Comparison of ENCODE assay signal across 9 mouse cellular contexts in genomic region chr11:22002783-22003340, GRCm38 (mm10). TPM values are rescaled to one million over a fixed set of nuclear protein-coding genes. Genes with fewer than 3 reads are reported as not detected.
DNase-seq lines count a peak whose midpoint lies in the region; ATAC-seq and TF ChIP-seq lines count a peak whose summit lies in the region.
"Had no signal": no experiment of that assay in that cellular context is flagged by ENCODE, and none has a peak within 500 bp of the region (broad histone marks: within the 10 kb centered on the region; RNA-seq: fewer than 3 reads in every experiment).

Gene Otx1, minus strand, starts transcription at chr11:22002897.

- peak; percentile 36 for DNase-seq in lung, embryonic 14.5 days
- no peak for DNase-seq in lung, postnatal 25 days (ENCODE audit: low spot score)
- peak; percentile 25 to 40 for DNase-seq in cerebellum, postnatal 25 days
- DNase-seq in lung, postnatal 4 days = peak; percentile 29 to 40
- no peak for DNase-seq in gastrocnemius, adult 18-20 months (ENCODE audit: low spot score)

- no peaks in the 10 kb centered on the region for H3K36me3 ChIP-seq in lung, embryonic 14.5 days (ENCODE audit: insufficient read depth)
- no peaks in the 10 kb centered on the region for H3K36me3 ChIP-seq in forebrain, embryonic 15.5 days
- H3K36me3 ChIP-seq in intestine, postnatal 0 days (ENCODE audit: control insufficient read depth, insufficient read depth) = no peaks in the 10 kb centered on the region
- H3K36me3 ChIP-seq in testis, adult 2 months (ENCODE audit: control insufficient read depth, insufficient read depth, low read length) = no peaks in the 10 kb centered on the region

- TF ChIP-seq POLR2A in testis, adult 2 months (IDR thresholded peaks at IDR 0.05; ENCODE audit: control insufficient read depth, low read depth, low read length) = no peak

- peak within 1 kb of the TSS; percentile 53 for H3K4me3 ChIP-seq in lung, embryonic 14.5 days (ENCODE audit: low read depth, low read length)
- peak within 1 kb of the TSS; percentile 63 for H3K4me3 ChIP-seq in forebrain, embryonic 15.5 days
- H3K4me3 ChIP-seq in intestine, postnatal 0 days (ENCODE audit: low read depth, low read length) = peak within 1 kb of the TSS; percentile 51
- H3K4me3 ChIP-seq in testis, adult 2 months (ENCODE audit: control insufficient read depth, low read depth, low read length) = peak within 1 kb of the TSS; percentile 69

- peak within 1 kb of the TSS; percentile 38; the same call in 1 of the 2 replicates for H3K9ac ChIP-seq in lung, embryonic 14.5 days
- peak within 1 kb of the TSS; percentile 71 for H3K9ac ChIP-seq in forebrain, embryonic 15.5 days (replicated peaks)
- no peak within 1 kb of the TSS for H3K9ac ChIP-seq in intestine, postnatal 0 days (ENCODE audit: low read depth, low read length)

- TF ChIP-seq CTCF in lung, embryonic 14.5 days (IDR thresholded peaks at IDR 0.05; ENCODE audit: low read depth) = no peak
- TF ChIP-seq CTCF in intestine, postnatal 0 days (IDR thresholded peaks at IDR 0.05; ENCODE audit: low read depth) = no peak
- no peak for TF ChIP-seq CTCF in testis, adult 2 months (IDR thresholded peaks at IDR 0.05; ENCODE audit: control insufficient read depth, insufficient read depth, insufficient replicate concordance, low read depth, low read length)

- H3K9me3 ChIP-seq in lung, embryonic 14.5 days (ENCODE audit: low read depth, low read length) = no peaks in the 10 kb centered on the region
- H3K9me3 ChIP-seq in forebrain, embryonic 15.5 days = no peaks in the 10 kb centered on the region
- no peaks in the 10 kb centered on the region for H3K9me3 ChIP-seq in intestine, postnatal 0 days (ENCODE audit: control insufficient read depth)

- peaks cover 3% of the 10 kb centered on the region; the same call in 1 of the 2 replicates for H3K4me1 ChIP-seq in lung, embryonic 14.5 days (ENCODE audit: insufficient read depth)
- peaks cover 64% of the 10 kb centered on the region for H3K4me1 ChIP-seq in forebrain, embryonic 15.5 days
- H3K4me1 ChIP-seq in intestine, postnatal 0 days (replicated peaks; ENCODE audit: control insufficient read depth, insufficient read depth, low read length) = no peaks in the 10 kb centered on the region; the same call in 1 of the 2 replicates
- H3K4me1 ChIP-seq in testis, adult 2 months (ENCODE audit: control insufficient read depth, insufficient read depth, low read length) = peaks cover 32% of the 10 kb centered on the region

- peaks cover 96% of the 10 kb centered on the region for H3K27me3 ChIP-seq in lung, embryonic 14.5 days (ENCODE audit: insufficient read depth, low read length)
- H3K27me3 ChIP-seq in forebrain, embryonic 15.5 days = peaks cover 22% of the 10 kb centered on the region
- H3K27me3 ChIP-seq in intestine, postnatal 0 days (replicated peaks; ENCODE audit: control insufficient read depth, insufficient read depth, low read length) = peaks cover 97% of the 10 kb centered on the region
- peaks cover 3% of the 10 kb centered on the region for H3K27me3 ChIP-seq in testis, adult 2 months (ENCODE audit: control insufficient read depth, insufficient read depth, low read length)

- ATAC-seq in lung, embryonic 14.5 days (ENCODE audit: insufficient read depth) = no peak
- ATAC-seq in forebrain, embryonic 15.5 days (replicated peaks) = no peak
- no peak for ATAC-seq in intestine, postnatal 0 days

- no peak within 1 kb of the TSS for H3K27ac ChIP-seq in lung, embryonic 14.5 days (ENCODE audit: low read depth)
- peak within 1 kb of the TSS; percentile 93 for H3K27ac ChIP-seq in forebrain, embryonic 15.5 days (replicated peaks)
- H3K27ac ChIP-seq in intestine, postnatal 0 days (ENCODE audit: low read depth, low read length) = no peak within 1 kb of the TSS
- H3K27ac ChIP-seq in testis, adult 2 months (ENCODE audit: control insufficient read depth, insufficient read depth, low read depth, low read length) = no peak within 1 kb of the TSS

- peak within 1 kb of the TSS; percentile 84 for H3K4me2 ChIP-seq in lung, embryonic 14.5 days
- H3K4me2 ChIP-seq in forebrain, embryonic 15.5 days (replicated peaks) = peak within 1 kb of the TSS; percentile 77
- peak within 1 kb of the TSS; percentile 87 for H3K4me2 ChIP-seq in intestine, postnatal 0 days (replicated peaks; ENCODE audit: low read depth)

- WGBS in lung, embryonic 14.5 days = 1% methylated on average over 34 of the region's 34 CpGs
- under 1% methylated on average over 34 of the region's 34 CpGs for WGBS in forebrain, embryonic 15.5 days
- 2% methylated on average over 34 of the region's 34 CpGs for WGBS in intestine, postnatal 0 days

RNA-seq across cellular contexts. Expression of gene Otx1, which starts in this region (rescaled TPM):
- polyA plus RNA-seq in lung, embryonic 14.5 days (2014; fragmentation: Nextera tagmentation; extraction: Ambion mirVana) = 0.38 and 0.39 TPM in 2 replicates
- polyA plus RNA-seq in forebrain, embryonic 15.5 days (2015; fragmentation: Nextera tagmentation; extraction: Ambion mirVana) = 9.8 and 10.6 TPM in 2 replicates
- polyA plus RNA-seq in intestine, postnatal 0 days (2015; fragmentation: Nextera tagmentation; extraction: Ambion mirVana) = not detected in 2 replicates
- polyA plus RNA-seq in testis, adult 2 months (2012; rRNA removed) = 0.11 and 0.23 TPM in 2 replicates
- total RNA-seq in gastrocnemius, adult 18-20 months (2021) = not detected
- total RNA-seq: common myeloid progenitor, adult 5-6 weeks had no signal

Comparison
In these comparisons a context has a peak if more than half of its experiments do, and no peak if none do; other contexts are left out.
1. DNase-seq: peak in cerebellum, postnatal 25 days (2 of 2) and lung, postnatal 4 days (2 of 2); none in lung, postnatal 25 days (single experiment) and gastrocnemius, adult 18-20 months (single experiment).
2. Peak in DNase-seq, H3K4me3 ChIP-seq, H3K9ac ChIP-seq and H3K4me2 ChIP-seq in lung, embryonic 14.5 days; RNA of the gene not detected or under 1 TPM.
3. Peak in every context shown above with its lines, with median percentiles within 50 percentile points of each other: H3K4me2 ChIP-seq and H3K4me3 ChIP-seq.